Mouse (Mus musculus): ENCODE results near the gene St6galnac3.

The St6galnac3 gene

GRCm38 (mm10) chr3:153222611-153223402 lies 502.2 kb downstream of the St6galnac3 start:
- no peak for DNase-seq (ENCODE audit: low spot score in 2 of 2)

- no peak for DNase-seq (ENCODE audit: low spot score in 2 of 2)
These were observed 505.6 kb downstream of the St6galnac3 start for GRCm38 (mm10) chr3:153219391-153219790.

GRCm38 (mm10) chr3:153208186-153208585 lies 516.8 kb downstream of the St6galnac3 start:
- no peak for DNase-seq (ENCODE audit: low spot score in 2 of 2)

GRCm38 (mm10) chr3:153204046-153204445 lies 520.9 kb downstream of the St6galnac3 start:
- DNase-seq (ENCODE audit: low spot score in 2 of 2): no peak

GRCm38 (mm10) chr3:153201835-153202234 lies 523.1 kb downstream of the St6galnac3 start:
- no peak for DNase-seq (ENCODE audit: low spot score in 2 of 2)

- DNase-seq (ENCODE audit: low spot score in 2 of 2): no peak
These were observed 524.2 kb downstream of the St6galnac3 start for GRCm38 (mm10) chr3:153200801-153201200.

GRCm38 (mm10) chr3:153200076-153200475 lies 524.9 kb downstream of the St6galnac3 start:
- no peak for DNase-seq (ENCODE audit: low spot score in 2 of 2)

- DNase-seq (ENCODE audit: low spot score in 2 of 2): no peak
These were observed 525.7 kb downstream of the St6galnac3 start for GRCm38 (mm10) chr3:153199251-153199650.

GRCm38 (mm10) chr3:153198514-153198913 lies 526.5 kb downstream of the St6galnac3 start:
- no peak for DNase-seq (ENCODE audit: low spot score in 2 of 2)

GRCm38 (mm10) chr3:153193025-153193424 lies 531.9 kb downstream of the St6galnac3 start:
- DNase-seq (ENCODE audit: low spot score in 2 of 2): no peak

GRCm38 (mm10) chr3:153190742-153191141 lies 534.2 kb downstream of the St6galnac3 start:
- no peak for DNase-seq (ENCODE audit: low spot score in 2 of 2)

GRCm38 (mm10) chr3:153189685-153190467 lies 535.1 kb downstream of the St6galnac3 start:
- no peak for DNase-seq (ENCODE audit: low spot score in 2 of 2)

- no peak for DNase-seq (ENCODE audit: low spot score in 2 of 2)
These were observed 536.8 kb downstream of the St6galnac3 start for GRCm38 (mm10) chr3:153188224-153188623.

GRCm38 (mm10) chr3:153185117-153185516 lies 539.9 kb downstream of the St6galnac3 start:
- no peak for DNase-seq (ENCODE audit: low spot score in 2 of 2)

GRCm38 (mm10) chr3:153181242-153181641 lies 543.7 kb downstream of the St6galnac3 start:
- no peak for DNase-seq (ENCODE audit: low spot score in 2 of 2)

GRCm38 (mm10) chr3:153176749-153177148 lies 548.2 kb downstream of the St6galnac3 start:
- no peak for DNase-seq (ENCODE audit: low spot score in 2 of 2)

GRCm38 (mm10) chr3:153176325-153176724 lies 548.6 kb downstream of the St6galnac3 start:
- no peak for DNase-seq (ENCODE audit: low spot score in 2 of 2)

GRCm38 (mm10) chr3:153174336-153175033 lies 550.5 kb downstream of the St6galnac3 start:
- no peak for DNase-seq (ENCODE audit: low spot score in 2 of 2)

- no peak for DNase-seq (ENCODE audit: low spot score in 2 of 2)
These were observed 551.4 kb downstream of the St6galnac3 start for GRCm38 (mm10) chr3:153173567-153173966.

- DNase-seq (ENCODE audit: low spot score in 2 of 2): no peak
These were observed 554.8 kb downstream of the St6galnac3 start for GRCm38 (mm10) chr3:153170146-153170545.

GRCm38 (mm10) chr3:153169744-153170143 lies 555.2 kb downstream of the St6galnac3 start:
- no peak for DNase-seq (ENCODE audit: low spot score in 2 of 2)

GRCm38 (mm10) chr3:153161676-153162075 lies 563.3 kb downstream of the St6galnac3 start:
- no peak for DNase-seq (ENCODE audit: low spot score in 2 of 2)
